Mouse (Mus musculus) T-helper 1 cell (primary cell): Measurements from ENCODE around the gene Igfbp7.
"Not testable (repeated sequence)": the region's sequence is repeated elsewhere in the genome, so short reads cannot be mapped to it uniquely, and the experiment has no call there.

ENCODE experiments used
- in situ Hi-C: fragments of 300-600 bp; cut with MboI, MseI; formaldehyde crosslinking; loops from one replicate; pipeline ENCODE4 v1.15.1; 2025; ENCODE audit warnings: high pct_unique_total_duplicates

Igfbp7 gene

GRCm38 (mm10) chr5:77407341-77408298 lies at the start of gene Igfbp7:
Igfbp7 (minus strand) TSS chr5:77408041.
- in situ Hi-C loops = loop anchor here (10.0 kb wide), 1 partner anchor 53 kb away; no protein-coding TSS in a partner anchor

GRCm38 (mm10) chr5:77452103-77452502 lies 44.3 kb upstream of the Igfbp7 start:
- in situ Hi-C loops = no loop called here

GRCm38 (mm10) chr5:77449531-77449930 lies 41.7 kb upstream of the Igfbp7 start:
- in situ Hi-C loops = no loop called here

- in situ Hi-C loops = no loop called here
Observed at GRCm38 (mm10) chr5:77445431-77445830, 37.6 kb upstream of the Igfbp7 start.

- in situ Hi-C loops = no loop called here
Observed at GRCm38 (mm10) chr5:77443889-77444573, 36.2 kb upstream of the Igfbp7 start.

- in situ Hi-C loops = no loop called here
Observed at GRCm38 (mm10) chr5:77442856-77443623, 35.2 kb upstream of the Igfbp7 start.

GRCm38 (mm10) chr5:77436308-77436707 lies 28.5 kb upstream of the Igfbp7 start:
- in situ Hi-C loops = loop anchor here (5.0 kb wide), 1 partner anchor 49 kb away; no protein-coding TSS in a partner anchor

GRCm38 (mm10) chr5:77434060-77434459 lies 26.2 kb upstream of the Igfbp7 start:
- in situ Hi-C loops = no loop called here

GRCm38 (mm10) chr5:77433561-77433960 lies 25.7 kb upstream of the Igfbp7 start:
- in situ Hi-C loops = no loop called here

GRCm38 (mm10) chr5:77433119-77433518 lies 25.3 kb upstream of the Igfbp7 start:
- in situ Hi-C loops = no loop called here

- in situ Hi-C loops = no loop called here
Observed at GRCm38 (mm10) chr5:77432446-77432845, 24.6 kb upstream of the Igfbp7 start.

- in situ Hi-C loops = no loop called here
Observed at GRCm38 (mm10) chr5:77431068-77431467, 23.2 kb upstream of the Igfbp7 start.

GRCm38 (mm10) chr5:77430471-77430870 lies 22.6 kb upstream of the Igfbp7 start:
- in situ Hi-C loops = no loop called here

- in situ Hi-C loops = no loop called here
Observed at GRCm38 (mm10) chr5:77430049-77430448, 22.2 kb upstream of the Igfbp7 start.

GRCm38 (mm10) chr5:77428526-77428925 lies 20.7 kb upstream of the Igfbp7 start:
- in situ Hi-C loops = no loop called here

- in situ Hi-C loops = no loop called here
Observed at GRCm38 (mm10) chr5:77427986-77428385, 20.1 kb upstream of the Igfbp7 start.

GRCm38 (mm10) chr5:77425721-77426500 lies 18.1 kb upstream of the Igfbp7 start:
- in situ Hi-C loops = no loop called here

- in situ Hi-C loops = not testable (repeated sequence)
Observed at GRCm38 (mm10) chr5:77419537-77419936, 11.7 kb upstream of the Igfbp7 start.

GRCm38 (mm10) chr5:77416058-77416457 lies 8.2 kb upstream of the Igfbp7 start:
- in situ Hi-C loops = no loop called here

- in situ Hi-C loops = loop anchor here (10.0 kb wide), 1 partner anchor 54 kb away; no protein-coding TSS in a partner anchor
Observed at GRCm38 (mm10) chr5:77408530-77408929, 689 bp upstream of the Igfbp7 start.

GRCm38 (mm10) chr5:77406371-77406871 lies 1.4 kb downstream of the Igfbp7 start:
- in situ Hi-C loops = loop anchor here (10.0 kb wide), 1 partner anchor 52 kb away; no protein-coding TSS in a partner anchor
